Mouse (Mus musculus) hindbrain, embryonic 10.5 days (tissue): ENCODE data around the gene Morn3. TPM values are rescaled to one million over a fixed set of nuclear protein-coding genes. Genes with fewer than 3 reads are reported as not detected.
"Not testable (repeated sequence)": the region's sequence is repeated elsewhere in the genome, so short reads cannot be mapped to it uniquely, and the experiment has no call there.

Experiments used
- DNase-seq: peaks from one replicate; pipeline ENCODE4 v3.0.0-alpha.2; 2017; ENCODE audit warnings: low spot score
- H3K27ac ChIP-seq: fragments of 300-500 bp; sonication (generic); 2 replicates; pipeline ENCODE4 v1.5.1; 2016; ENCODE audit warnings: mild to moderate bottlenecking, moderate library complexity
- H3K27me3 ChIP-seq: fragments of 300-500 bp; sonication (generic); 2 replicates; pipeline ENCODE4 v1.6.1; 2016; ENCODE audit warnings: mild to moderate bottlenecking; ENCODE audit not compliant: poor library complexity, insufficient read depth, severe bottlenecking
- H3K36me3 ChIP-seq: fragments of 300-500 bp; sonication (generic); 2 replicates; pipeline ENCODE4 v1.6.1; 2016; ENCODE audit warnings: mild to moderate bottlenecking, moderate library complexity
- H3K4me1 ChIP-seq: fragments of 300-500 bp; sonication (generic); replicated peaks from 2 replicates; pipeline ENCODE4 v1.6.1; 2016; ENCODE audit warnings: mild to moderate bottlenecking
- H3K4me3 ChIP-seq: fragments of 300-500 bp; sonication (generic); 2 replicates; pipeline ENCODE4 v1.5.1; 2016; ENCODE audit warnings: mild to moderate bottlenecking, moderate library complexity
- H3K9me3 ChIP-seq: fragments of 300-500 bp; sonication (generic); 2 replicates; pipeline ENCODE4 v1.6.1; 2016; ENCODE audit warnings: mild to moderate bottlenecking, moderate library complexity
- WGBS: fragments of 180-500 bp; shearing (Covaris S2); methylation state at CpG from one replicate; pipeline ENCODE4 v1.1.7; 2016; 5-methylcytosine and 5-hydroxymethylcytosine counted together
- polyA plus RNA-seq: library from polyadenylated mRNA; unstranded; fragments of >200 nt; fragmentation: Nextera tagmentation; extraction: Ambion mirVana; gene quantifications from 2 replicates; pipeline ENCODE4 v1.2.1, GENCODE M21; 2016

Gene Morn3
- polyA plus RNA-seq, 1 experiment from 2014 or later, result 2.4 TPM

- Histone ChIP-seq H3K36me3 (peaks cover 2% of the 10 kb centered on the region; the same call in 1 of the 2 replicates), H3K4me3 (peak overlapping the region; percentile 83), H3K9me3 (peaks cover 3% of the 10 kb centered on the region; the same call in 1 of the 2 replicates), H3K27ac (peak overlapping the region; percentile 90), H3K27me3 (no peaks in the 10 kb centered on the region), H3K4me1 (peaks cover 30% of the 10 kb centered on the region)
- no peak for DNase-seq
- 5% methylated on average over 35 of the region's 35 CpGs for WGBS
These were observed 29.8 kb upstream of the Morn3 start for GRCm38 (mm10) chr5:123076419-123077281.

DNA sequence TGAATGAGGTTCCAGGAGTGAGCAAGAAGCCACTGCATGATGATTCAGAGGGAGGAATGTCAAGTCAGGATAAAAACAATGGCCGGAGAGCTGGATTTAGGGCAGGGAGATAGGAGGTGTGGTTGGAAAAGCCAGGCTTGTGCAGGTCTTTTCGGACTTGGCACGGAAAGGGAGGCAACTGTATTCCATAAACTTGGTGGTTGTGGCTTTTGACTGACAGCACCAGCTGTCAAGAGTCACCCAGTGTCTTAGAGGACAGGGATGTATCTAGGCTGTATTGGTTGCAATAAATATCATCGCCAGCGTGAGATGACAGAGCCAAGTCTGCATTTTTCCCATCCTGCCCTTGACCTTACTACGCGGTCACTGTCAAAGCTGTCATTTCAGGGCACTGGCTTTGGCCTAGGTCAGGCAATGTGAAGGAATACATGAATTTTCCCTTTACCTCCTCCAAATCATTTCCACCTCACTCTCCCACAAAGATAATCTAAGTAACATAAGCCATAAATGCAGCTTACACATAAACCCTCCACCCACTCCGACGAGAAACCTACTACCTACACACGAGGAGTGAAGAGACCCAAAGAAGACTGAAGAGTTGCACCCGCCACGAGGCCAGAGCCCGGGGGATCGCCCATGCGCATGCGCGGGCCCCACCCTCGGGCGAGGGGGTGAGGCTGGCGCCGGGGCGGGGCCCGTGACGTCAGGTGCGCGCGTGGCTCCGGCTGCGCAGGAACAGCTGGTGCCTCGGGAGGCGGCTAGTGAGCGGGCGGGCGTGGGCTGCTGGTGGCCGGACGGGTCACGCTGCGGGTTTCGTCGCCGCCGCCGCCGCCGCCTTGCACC is 29.0 kb upstream of the Morn3 start:
- peaks cover 3% of the 10 kb centered on the region; the same call in 1 of the 2 replicates for H3K9me3 ChIP-seq
- no peaks in the 10 kb centered on the region for H3K27me3 ChIP-seq
- H3K36me3 ChIP-seq, result peaks cover 2% of the 10 kb centered on the region; the same call in 1 of the 2 replicates
- H3K27ac ChIP-seq, result peak overlapping the region; percentile 90
- DNase-seq, result peak; percentile 89
- H3K4me3 ChIP-seq, result peak overlapping the region; percentile 83
- WGBS, result 9% methylated on average over 45 of the region's 45 CpGs
- peaks cover 30% of the 10 kb centered on the region for H3K4me1 ChIP-seq

DNA sequence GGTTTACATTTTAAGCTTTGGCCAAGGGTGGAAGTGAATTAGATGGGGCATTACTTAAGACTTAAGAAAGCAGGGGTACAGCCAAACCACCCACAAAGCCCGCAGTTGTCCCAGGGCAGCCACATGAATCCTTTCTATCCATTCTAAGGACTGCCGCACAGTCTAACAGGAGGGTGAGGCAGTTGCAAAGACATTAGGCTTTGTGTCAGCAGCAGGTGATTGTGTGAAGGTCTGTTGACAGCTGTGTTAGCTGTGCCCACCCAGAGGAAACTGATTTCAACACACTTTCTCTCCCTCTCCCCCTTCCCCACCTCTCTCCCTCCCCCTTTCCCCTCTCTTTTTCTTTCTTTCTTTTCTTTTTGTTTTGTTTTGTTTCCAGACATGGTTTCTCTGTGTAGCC is 21.9 kb upstream of the Morn3 start:
- no peaks in the 10 kb centered on the region for H3K27me3 ChIP-seq
- H3K4me1 ChIP-seq, result 0 out of 2 replicates have a peak, but pooled peaks cover 3% of the 10 kb centered on the region
- DNase-seq, result no peak
- no peak overlapping the region for H3K4me3 ChIP-seq
- no peaks in the 10 kb centered on the region for H3K9me3 ChIP-seq
- H3K36me3 ChIP-seq, result no peaks in the 10 kb centered on the region
- 90% methylated on average over 2 of the region's 2 CpGs for WGBS
- no peak overlapping the region for H3K27ac ChIP-seq

GRCm38 (mm10) chr5:123068115-123068514 is 21.3 kb upstream of the Morn3 start, which contains the start of gene Tmem120b:
Tmem120b (plus strand) TSS chr5:123068415.
- Histone ChIP-seq H3K4me3 (no peak within 1 kb of the TSS), H3K4me1 (0 out of 2 replicates have a peak, but pooled peaks cover 3% of the 10 kb centered on the region), H3K9me3 (no peaks in the 10 kb centered on the region), H3K27me3 (no peaks in the 10 kb centered on the region), H3K36me3 (no peaks in the 10 kb centered on the region), H3K27ac (no peak within 1 kb of the TSS)
- no peak for DNase-seq
- 87% methylated on average over 12 of the region's 12 CpGs for WGBS

- no peak overlapping the region for H3K4me3 ChIP-seq
- no peaks in the 10 kb centered on the region for H3K27me3 ChIP-seq
- WGBS, result 29% methylated on average over 6 of the region's 6 CpGs
- H3K9me3 ChIP-seq, result no peaks in the 10 kb centered on the region
- 0 out of 2 replicates have a peak, but pooled peaks cover 3% of the 10 kb centered on the region for H3K4me1 ChIP-seq
- no peak for DNase-seq
- no peak overlapping the region for H3K27ac ChIP-seq
- H3K36me3 ChIP-seq, result no peaks in the 10 kb centered on the region
These were observed 20.7 kb upstream of the Morn3 start for GRCm38 (mm10) chr5:123067395-123067995.

GRCm38 (mm10) chr5:123064207-123064606 is 17.4 kb upstream of the Morn3 start:
- Histone ChIP-seq H3K4me1 (0 out of 2 replicates have a peak, but pooled peaks cover 8% of the 10 kb centered on the region), H3K27ac (no peak overlapping the region), H3K4me3 (no peak overlapping the region), H3K27me3 (no peaks in the 10 kb centered on the region), H3K9me3 (no peaks in the 10 kb centered on the region), H3K36me3 (no peaks in the 10 kb centered on the region)
- peak; percentile 48 for DNase-seq
- 31% methylated on average over 6 of the region's 6 CpGs for WGBS

DNA sequence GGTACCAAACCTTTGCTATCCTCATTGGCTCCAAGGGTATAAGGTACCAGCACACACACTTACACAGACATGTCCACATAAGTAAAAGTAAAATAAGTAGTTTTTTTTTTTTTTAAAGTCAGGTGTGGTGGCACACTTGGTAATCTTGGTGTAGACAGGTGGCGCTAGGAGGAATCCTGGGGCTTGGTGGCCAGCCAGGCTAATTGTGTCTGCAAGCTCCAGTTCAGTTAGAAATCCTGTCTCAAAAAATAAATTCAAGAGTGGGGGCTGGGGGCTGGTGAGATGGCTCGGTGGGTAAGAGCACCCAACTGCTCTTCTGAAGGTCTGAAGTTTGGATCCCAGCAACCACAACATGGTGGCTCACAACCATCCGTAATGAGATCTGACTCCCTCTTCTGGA is 16.3 kb upstream of the Morn3 start:
- Histone ChIP-seq H3K4me1 (peaks cover 15% of the 10 kb centered on the region; the same call in 1 of the 2 replicates), H3K4me3 (no peak overlapping the region), H3K27me3 (no peaks in the 10 kb centered on the region), H3K27ac (no peak overlapping the region), H3K9me3 (no peaks in the 10 kb centered on the region), H3K36me3 (no peaks in the 10 kb centered on the region)
- no peak for DNase-seq
- 90% methylated on average over 3 of the region's 3 CpGs for WGBS

GRCm38 (mm10) chr5:123061402-123061749 is 14.6 kb upstream of the Morn3 start:
- not testable (repeated sequence) for H3K9me3 ChIP-seq, H3K27ac ChIP-seq, H3K4me3 ChIP-seq, H3K36me3 ChIP-seq, H3K27me3 ChIP-seq, DNase-seq
- peaks cover 12% of the 10 kb centered on the region; the same call in 1 of the 2 replicates for H3K4me1 ChIP-seq
- WGBS, result 77% methylated on average over 6 of the region's 6 CpGs

DNA sequence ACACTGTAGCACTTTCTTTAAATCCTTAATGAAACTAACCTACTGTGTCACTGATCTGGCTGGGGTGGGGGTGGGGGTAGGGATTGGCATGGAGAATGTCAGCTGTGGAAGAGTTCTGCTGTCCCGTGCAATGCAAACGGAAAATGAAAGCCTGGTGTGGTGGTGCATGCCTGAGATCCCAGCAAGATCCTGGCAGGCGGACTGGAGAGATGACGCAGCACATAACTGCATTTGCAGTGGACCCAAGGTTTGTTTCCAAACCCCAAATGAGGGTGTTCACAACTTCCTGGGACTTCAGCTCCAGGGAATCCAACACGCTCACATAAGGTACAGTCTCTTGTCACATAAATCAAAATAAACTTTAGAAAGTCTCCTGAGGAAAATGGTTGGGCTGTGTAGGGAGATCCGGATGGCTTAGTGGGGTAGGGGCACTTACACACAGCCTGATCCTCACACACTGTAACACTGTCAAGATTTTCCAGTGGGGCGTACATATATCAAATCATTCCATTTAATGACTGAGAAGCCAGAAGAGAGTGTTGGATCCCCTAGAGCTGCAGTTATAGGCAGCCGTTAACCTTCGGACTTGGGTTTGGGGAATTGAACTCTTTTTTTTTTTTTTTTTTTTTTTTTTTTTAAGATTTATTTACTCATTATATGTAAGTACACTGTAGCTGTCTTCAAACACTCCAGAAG is 14.0 kb upstream of the Morn3 start:
- DNase-seq, result no peak
- WGBS, result 85% methylated on average over 9 of the region's 9 CpGs

DNA sequence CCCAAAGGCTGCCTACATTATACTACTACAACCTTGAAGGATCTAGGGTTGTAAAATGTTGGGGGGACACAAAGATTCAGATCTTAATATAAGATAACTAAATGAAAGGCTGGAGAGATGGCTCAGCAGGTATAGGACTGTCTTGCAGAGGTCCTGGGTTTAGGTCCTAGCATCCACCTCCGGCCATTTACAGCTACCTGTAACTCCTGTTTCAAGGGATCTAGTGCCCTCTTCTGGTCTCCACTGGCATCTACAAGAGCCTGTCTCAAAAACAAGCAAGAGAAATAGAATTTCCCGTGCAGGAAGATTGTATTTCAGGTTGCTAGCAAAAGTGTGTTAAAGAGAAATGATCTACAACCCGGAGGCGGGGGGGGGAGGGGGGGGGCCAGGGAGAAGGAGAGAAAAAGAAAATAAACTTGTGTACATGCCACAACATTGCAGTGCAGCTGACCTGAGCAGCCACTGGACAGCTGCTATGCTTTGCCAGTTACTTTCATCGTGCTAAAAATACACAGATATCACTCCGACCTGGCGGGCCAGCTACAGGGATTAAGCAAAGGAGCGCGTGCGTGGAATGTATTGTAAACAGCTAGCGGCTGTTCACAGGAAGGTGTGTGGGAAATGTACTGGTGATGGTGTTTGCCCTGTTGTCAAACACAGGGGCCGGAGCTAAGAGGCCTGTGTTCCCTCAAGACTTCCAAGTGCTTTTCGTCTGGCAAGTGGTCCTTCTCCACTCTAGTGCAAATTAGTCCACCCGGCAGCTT is 13.1 kb upstream of the Morn3 start:
- Histone ChIP-seq H3K27ac (no peak overlapping the region), H3K9me3 (no peaks in the 10 kb centered on the region), H3K27me3 (no peaks in the 10 kb centered on the region), H3K4me1 (peaks cover 12% of the 10 kb centered on the region; the same call in 1 of the 2 replicates), H3K4me3 (no peak overlapping the region), H3K36me3 (no peaks in the 10 kb centered on the region)
- 38% methylated on average over 14 of the region's 14 CpGs for WGBS
- no peak for DNase-seq

More for the DNA sequence above, 14.0 kb upstream of the Morn3 start:
- no peak overlapping the region for H3K4me3 ChIP-seq
- no peaks in the 10 kb centered on the region for H3K27me3 ChIP-seq
- H3K27ac ChIP-seq, result no peak overlapping the region
- no peaks in the 10 kb centered on the region for H3K36me3 ChIP-seq
- no peaks in the 10 kb centered on the region for H3K9me3 ChIP-seq
- peaks cover 12% of the 10 kb centered on the region; the same call in 1 of the 2 replicates for H3K4me1 ChIP-seq

- no peaks in the 10 kb centered on the region for H3K27me3 ChIP-seq
- peaks cover 12% of the 10 kb centered on the region; the same call in 1 of the 2 replicates for H3K4me1 ChIP-seq
- no peak for DNase-seq
- 49% methylated on average over 16 of the region's 16 CpGs for WGBS
- H3K9me3 ChIP-seq, result no peaks in the 10 kb centered on the region
- H3K36me3 ChIP-seq, result no peaks in the 10 kb centered on the region
- H3K4me3 ChIP-seq, result peak overlapping the region; percentile 51
- peak overlapping the region; percentile 85 for H3K27ac ChIP-seq
These were observed 11.7 kb upstream of the Morn3 start for GRCm38 (mm10) chr5:123058251-123059102.
